ENCODE assay signal across 9 mouse cellular contexts in the genomic region with DNA sequence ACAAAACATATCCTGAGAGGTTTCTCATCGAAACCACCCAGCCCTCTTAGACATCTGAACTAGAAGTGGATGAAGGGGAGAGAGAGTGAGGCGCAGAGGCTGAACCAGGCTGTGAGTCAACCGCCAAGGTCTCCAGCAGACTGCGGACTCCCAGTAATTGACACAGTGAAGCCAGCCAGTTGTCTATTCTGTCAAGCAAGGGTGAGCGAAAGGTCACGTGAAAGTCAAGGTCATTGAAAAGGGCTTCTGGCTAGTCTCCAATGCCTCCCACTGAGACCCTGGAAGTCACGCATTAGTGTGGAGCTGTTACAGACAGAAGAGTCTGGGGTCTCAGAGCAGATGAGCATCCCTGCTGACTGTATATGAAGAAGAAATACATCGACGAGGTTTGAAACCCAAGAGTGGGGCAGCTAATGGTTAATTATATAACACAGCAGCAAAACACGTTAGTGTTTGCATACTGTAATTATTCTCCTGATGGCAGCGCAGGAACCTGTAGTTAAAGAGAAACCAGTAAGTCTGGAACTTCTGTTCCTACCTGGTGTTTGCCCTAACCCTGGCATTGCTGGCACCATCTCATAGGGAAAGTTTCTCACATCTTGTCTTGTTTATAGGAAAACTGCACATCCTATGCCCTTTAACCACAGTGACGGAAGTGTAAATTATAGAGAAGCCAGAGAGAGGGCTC.
DNase-seq lines count a peak whose midpoint lies in the region; ATAC-seq lines count a peak whose summit lies in the region.
"Had no signal": no experiment of that assay in that cellular context is flagged by ENCODE, and none has a peak within 500 bp of the region (broad histone marks: within the 10 kb centered on the region; RNA-seq: fewer than 3 reads in every experiment).

No protein-coding gene starts in this region.

- DNase-seq in heart, adult 18-20 months = no peak
- DNase-seq in embryo, embryonic 11 days = peak; percentile 75
- DNase-seq in neural tube, embryonic 11.5 days (ENCODE audit: low spot score) = peak; percentile 72
- DNase-seq in layer of hippocampus, adult 18-20 months (ENCODE audit: low spot score in 2 of 2) = no peak
- no peak for DNase-seq in spleen, postnatal 14 days (ENCODE audit: low spot score in 2 of 2)
- DNase-seq: heart, adult 11 months had no signal

- no peak for ATAC-seq in heart, embryonic 12.5 days (ENCODE audit: insufficient number of reproducible peaks, low FRiP score)
- peak; percentile 56; the same call in 1 of the 2 replicates for ATAC-seq in kidney, embryonic 14.5 days (ENCODE audit: low FRiP score, low TSS enrichment)
- peak; percentile 67 for ATAC-seq in neural tube, embryonic 11.5 days (ENCODE audit: insufficient read depth, low FRiP score, low TSS enrichment)
- no peak for ATAC-seq in megakaryocyte progenitor cell, adult 5-6 weeks (replicated peaks; ENCODE audit: poor library complexity)

- no peaks in the 10 kb centered on the region for H3K9me3 ChIP-seq in heart, embryonic 12.5 days (replicated peaks)
- no peaks in the 10 kb centered on the region for H3K9me3 ChIP-seq in kidney, embryonic 14.5 days (ENCODE audit: control insufficient read depth, low read length)
- no peaks in the 10 kb centered on the region for H3K9me3 ChIP-seq in neural tube, embryonic 11.5 days (ENCODE audit: control insufficient read depth, low read length)

- H3K4me3 ChIP-seq in heart, embryonic 12.5 days = no peak overlapping the region
- H3K4me3 ChIP-seq in kidney, embryonic 14.5 days (ENCODE audit: low read length) = no peak overlapping the region
- H3K4me3 ChIP-seq in neural tube, embryonic 11.5 days (ENCODE audit: low read depth, low read length) = no peak overlapping the region

- no peaks in the 10 kb centered on the region for H3K27me3 ChIP-seq in heart, embryonic 12.5 days (replicated peaks)
- H3K27me3 ChIP-seq in kidney, embryonic 14.5 days (ENCODE audit: control insufficient read depth, insufficient read depth, low read length) = no peaks in the 10 kb centered on the region
- no peaks in the 10 kb centered on the region for H3K27me3 ChIP-seq in neural tube, embryonic 11.5 days (ENCODE audit: control insufficient read depth, insufficient read depth, low read length)

- H3K9ac ChIP-seq in heart, embryonic 12.5 days = no peak overlapping the region
- H3K9ac ChIP-seq in kidney, embryonic 14.5 days (ENCODE audit: low read depth, low read length) = no peak overlapping the region
- H3K9ac ChIP-seq in neural tube, embryonic 11.5 days (ENCODE audit: low read length) = no peak overlapping the region

- H3K4me2 ChIP-seq in heart, embryonic 12.5 days = peak overlapping the region; percentile 55
- no peak overlapping the region for H3K4me2 ChIP-seq in kidney, embryonic 14.5 days (replicated peaks; ENCODE audit: low read depth, low read length)
- H3K4me2 ChIP-seq in neural tube, embryonic 11.5 days (ENCODE audit: low read depth) = peak overlapping the region; percentile 6; the same call in 1 of the 2 replicates

- H3K4me1 ChIP-seq in heart, embryonic 12.5 days (replicated peaks) = peaks cover 56% of the 10 kb centered on the region
- H3K4me1 ChIP-seq in kidney, embryonic 14.5 days (ENCODE audit: control insufficient read depth, insufficient read depth, low read length) = peaks cover 30% of the 10 kb centered on the region
- peaks cover 17% of the 10 kb centered on the region for H3K4me1 ChIP-seq in neural tube, embryonic 11.5 days (ENCODE audit: control insufficient read depth, insufficient read depth, low read length)

- H3K36me3 ChIP-seq in heart, embryonic 12.5 days = no peaks in the 10 kb centered on the region
- H3K36me3 ChIP-seq in kidney, embryonic 14.5 days (ENCODE audit: control insufficient read depth, insufficient read depth, low read length) = no peaks in the 10 kb centered on the region
- H3K36me3 ChIP-seq in neural tube, embryonic 11.5 days (ENCODE audit: control insufficient read depth, insufficient read depth, low read length) = no peaks in the 10 kb centered on the region

- peak overlapping the region; percentile 59 for H3K27ac ChIP-seq in heart, embryonic 12.5 days (ENCODE audit: poor library complexity, severe bottlenecking)
- no peak overlapping the region for H3K27ac ChIP-seq in kidney, embryonic 14.5 days (ENCODE audit: low read depth, low read length)
- peak overlapping the region; percentile 58 for H3K27ac ChIP-seq in neural tube, embryonic 11.5 days (ENCODE audit: low read depth, low read length)

- WGBS in heart, embryonic 12.5 days = 52% methylated on average over 12 of the region's 12 CpGs
- 42% methylated on average over 12 of the region's 12 CpGs for WGBS in kidney, embryonic 14.5 days
- WGBS in neural tube, embryonic 11.5 days = 29% methylated on average over 12 of the region's 12 CpGs

Comparison
In these comparisons a context has a peak if more than half of its experiments do, and no peak if none do; other contexts are left out.
1. ATAC-seq: peak in kidney, embryonic 14.5 days (single experiment) and neural tube, embryonic 11.5 days (single experiment); none in heart, embryonic 12.5 days (single experiment) and megakaryocyte progenitor cell, adult 5-6 weeks (single experiment).
2. DNase-seq: peak in embryo, embryonic 11 days (single experiment) and neural tube, embryonic 11.5 days (single experiment); none in heart, adult 18-20 months (0 of 2), layer of hippocampus, adult 18-20 months (0 of 2) and spleen, postnatal 14 days (0 of 2).